Mouse (Mus musculus): ENCODE measurements around the gene C2cd2l.

GRCm38 (mm10) chr9:44345570-44346433 lies 25.7 kb upstream of the C2cd2l start:
- TF ChIP-seq EP300 (IDR thresholded peaks at IDR 0.05) (peak; percentile 14; the same call in 1 of the 2 replicates), CTCF (IDR thresholded peaks at IDR 0.05) (no peak)

Measured in lung, postnatal 0 days (tissue).